Mouse (Mus musculus) c-Kit-positive CD71-positive TER-119-positive erythroid progenitor cells, embryonic 14.5 days (primary cell): Measurements from ENCODE around the gene Kxd1.

Experiments used
- DNase-seq: peaks from one replicate; pipeline ENCODE4 v3.0.0-alpha.2; 2013; ENCODE audit warnings: low spot score

Kxd1 gene

GRCm38 (mm10) chr8:70467229-70467725 is 60.5 kb downstream of the Kxd1 start:
- no peak for DNase-seq

GRCm38 (mm10) chr8:70466771-70467170 is 61.0 kb downstream of the Kxd1 start:
- no peak for DNase-seq

DNA sequence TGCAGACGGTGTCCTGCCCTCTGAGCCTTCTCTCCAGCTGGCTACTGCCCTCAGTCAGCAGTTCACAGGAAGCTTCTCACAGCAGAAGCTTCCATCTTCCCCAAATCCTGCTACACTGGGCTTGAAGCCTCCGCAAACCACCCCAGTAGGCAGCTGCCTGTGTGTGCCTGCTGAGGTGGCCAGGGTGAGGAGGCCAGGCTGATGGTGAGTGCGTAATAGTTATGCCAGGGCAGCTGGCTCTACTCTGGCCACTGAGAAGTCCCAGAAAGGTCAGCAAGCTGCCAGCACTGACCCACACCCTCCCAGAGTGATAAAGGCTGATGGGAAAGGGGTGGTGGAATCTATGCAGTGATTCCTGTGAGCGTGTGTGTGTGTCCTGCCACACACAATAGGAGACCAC is 61.5 kb downstream of the Kxd1 start:
- DNase-seq: no peak

- DNase-seq: no peak
Observed at GRCm38 (mm10) chr8:70465701-70466100, 62.1 kb downstream of the Kxd1 start.

- DNase-seq: no peak
Observed at GRCm38 (mm10) chr8:70464162-70464561, 63.6 kb downstream of the Kxd1 start.

- DNase-seq: no peak
Observed at GRCm38 (mm10) chr8:70463306-70463705, 64.5 kb downstream of the Kxd1 start.

DNA sequence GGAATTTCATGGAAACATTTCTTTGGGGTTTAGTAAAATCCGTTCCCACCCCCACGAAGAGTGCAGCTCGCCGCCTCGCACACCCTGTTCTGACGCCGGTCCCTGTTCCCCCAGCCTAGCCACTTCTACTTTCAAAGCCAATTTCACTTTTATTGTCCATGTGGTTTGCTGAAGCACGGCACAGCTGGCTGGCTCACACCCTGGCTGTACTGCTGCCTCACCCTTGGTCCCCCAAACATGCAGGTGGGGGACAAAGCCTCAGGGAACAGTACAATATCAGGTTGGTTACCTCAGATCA is 65.3 kb downstream of the Kxd1 start:
- no peak for DNase-seq

DNA sequence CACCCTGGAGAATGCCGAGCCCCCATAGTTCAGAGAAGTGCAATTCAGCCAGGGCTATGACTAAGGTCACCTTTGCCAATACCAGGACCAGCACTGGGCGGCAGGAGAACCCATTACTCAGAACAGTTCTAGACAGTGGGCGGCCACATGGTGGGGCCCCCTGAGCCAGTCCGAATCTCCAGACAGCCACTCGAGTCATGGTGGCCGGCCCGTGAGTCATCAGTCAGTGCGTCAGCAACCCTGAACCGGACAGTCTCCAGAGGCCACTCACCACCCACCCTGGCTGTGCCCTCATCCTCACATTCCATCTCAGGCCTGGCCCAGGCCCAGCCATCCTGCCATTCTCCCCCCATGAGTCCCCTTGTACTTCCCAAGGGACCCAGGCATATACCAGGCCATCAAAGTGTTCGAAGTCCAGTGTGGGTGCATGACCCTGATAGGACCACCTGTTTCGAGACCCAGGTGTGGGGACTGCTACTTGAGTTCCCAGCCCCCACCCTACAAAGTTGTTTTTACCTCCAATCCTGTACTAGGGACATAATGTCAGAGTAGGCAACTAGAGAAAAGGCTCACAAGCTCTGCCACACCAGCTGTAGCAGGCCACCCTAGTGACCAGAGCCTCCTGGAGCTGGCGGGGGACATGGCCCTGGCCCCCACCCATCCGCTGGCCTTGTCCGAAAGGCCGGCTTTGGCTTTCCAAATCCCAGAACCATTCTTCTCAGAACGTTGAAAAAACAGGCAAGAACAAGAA is 65.8 kb downstream of the Kxd1 start:
- DNase-seq: no peak

- DNase-seq: no peak
Observed at GRCm38 (mm10) chr8:70460606-70461005, 67.2 kb downstream of the Kxd1 start.

DNA sequence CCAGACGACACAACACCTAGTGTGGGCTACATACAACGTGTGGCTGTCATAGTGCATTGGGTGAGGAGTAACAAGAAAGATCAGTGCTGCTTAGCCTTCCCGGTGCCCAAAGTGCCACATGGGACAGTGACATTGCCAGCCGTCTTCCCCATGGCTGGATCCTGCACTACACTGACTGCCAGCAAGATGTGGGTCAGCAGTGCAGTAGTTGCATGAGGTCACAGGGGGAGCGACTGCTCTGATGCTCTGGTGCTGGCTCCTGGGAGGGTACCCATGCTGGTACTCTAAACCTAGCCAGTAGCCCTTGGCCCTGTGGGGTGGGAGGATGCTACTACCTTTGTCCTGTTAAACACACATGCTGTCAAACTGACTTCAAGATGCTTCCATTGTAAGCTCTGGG is 67.6 kb downstream of the Kxd1 start:
- DNase-seq: no peak

DNA sequence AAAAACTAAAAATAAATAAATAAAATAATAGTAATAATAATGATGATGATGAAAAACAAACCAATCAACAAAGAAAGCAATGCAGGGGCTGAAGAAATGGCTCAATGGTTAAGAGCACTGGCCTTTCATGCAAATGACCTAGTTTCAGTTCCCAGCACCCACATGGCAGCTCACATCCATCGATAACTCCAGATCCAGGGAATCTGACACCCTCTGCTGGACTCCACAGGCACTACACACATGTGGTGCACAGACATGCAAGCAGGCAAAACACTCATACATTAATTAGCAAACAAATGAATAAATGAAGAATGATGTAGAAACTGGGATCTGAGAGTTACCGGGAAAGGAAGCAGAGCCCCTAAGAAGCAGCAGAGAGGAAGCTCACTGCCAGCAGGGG is 68.1 kb downstream of the Kxd1 start:
- DNase-seq: no peak

GRCm38 (mm10) chr8:70458462-70458861 is 69.3 kb downstream of the Kxd1 start:
- no peak for DNase-seq
